Mouse (Mus musculus) liver, embryonic 14.5 days (tissue): ENCODE data around the gene Sbno2. TPM values are rescaled to one million over a fixed set of nuclear protein-coding genes. Genes with fewer than 3 reads are reported as not detected.

ENCODE experiments used
- ATAC-seq: fragments of 200-750 bp; cut with Nextera tagmentation; 2 replicates; pipeline ENCODE4 v1.8.0; 2017; ENCODE audit warnings: moderate number of reproducible peaks, mild to moderate bottlenecking, moderate library complexity; ENCODE audit not compliant: insufficient read depth
- DNase-seq, 3 experiments: peaks; one replicate each; pipeline ENCODE4 v3.0.0-alpha.2; 2012 to 2013; ENCODE audit warnings: low read depth in 3 of 3, low spot score in 3 of 3
- H3K27ac ChIP-seq: fragments of 300-500 bp; sonication (generic); 2 replicates; pipeline ENCODE4 v1.5.1; 2014; ENCODE audit warnings: moderate library complexity, mild to moderate bottlenecking, control low read depth, inconsistent platforms
- H3K27me3 ChIP-seq: fragments of 300-500 bp; sonication (generic); 2 replicates; pipeline ENCODE4 v1.6.1; 2014; ENCODE audit warnings: mild to moderate bottlenecking, low read length, moderate library complexity; ENCODE audit not compliant: control insufficient read depth, insufficient read depth
- H3K36me3 ChIP-seq: fragments of 300-500 bp; sonication (generic); replicated peaks from 2 replicates; pipeline ENCODE4 v1.6.1; 2014; ENCODE audit warnings: low read depth; ENCODE audit not compliant: control insufficient read depth, insufficient read depth
- H3K4me1 ChIP-seq, 2 experiments: fragments of 200-500 bp in 1 of 2; fragments of 300-500 bp in 1 of 2; sonication (generic) in 1 of 2; replicated peaks; 2 replicates each; pipeline ENCODE4 v1.6.1; 2012 to 2014; ENCODE audit warnings: antibody characterized with exemption in 1 of 2, inconsistent platforms in 1 of 2, low read length in 1 of 2; ENCODE audit not compliant: control insufficient read depth in 2 of 2, insufficient read depth in 2 of 2
- H3K4me2 ChIP-seq: fragments of 300-500 bp; sonication (generic); 2 replicates; pipeline ENCODE4 v1.6.1; 2014; ENCODE audit warnings: low read depth, mild to moderate bottlenecking, control low read depth, moderate library complexity
- H3K4me3 ChIP-seq, 2 experiments: fragments of 200-500 bp in 1 of 2; fragments of 300-500 bp in 1 of 2; sonication (generic) in 1 of 2; 2 replicates each; pipeline ENCODE4 v1.5.1; 2012 to 2014; ENCODE audit warnings: low read depth in 2 of 2, low read length in 2 of 2, mild to moderate bottlenecking in 2 of 2, control low read depth in 1 of 2, inconsistent platforms in 1 of 2, moderate library complexity in 1 of 2; ENCODE audit not compliant: insufficient read depth in 1 of 2
- H3K9ac ChIP-seq: fragments of 300-500 bp; sonication (generic); replicated peaks from 2 replicates; pipeline ENCODE4 v1.6.1; 2014; ENCODE audit warnings: mild to moderate bottlenecking, control low read depth, moderate library complexity
- H3K9me3 ChIP-seq: fragments of 300-500 bp; sonication (generic); 2 replicates; pipeline ENCODE4 v1.6.1; 2016; ENCODE audit warnings: low read length, mixed read lengths; ENCODE audit not compliant: control insufficient read depth
- CTCF ChIP-seq: IDR thresholded peaks from 2 replicates; pipeline ENCODE4 v1.5.1; 2016; ENCODE audit warnings: antibody characterized with exemption, low read depth, control low read depth
- EP300 ChIP-seq: IDR thresholded peaks from 2 replicates; pipeline ENCODE4 v1.6.1; 2016; ENCODE audit warnings: antibody characterized with exemption, low read depth
- WGBS: fragments of 180-500 bp; shearing (Covaris S2); extraction: QIAGEN DNeasy Blood & Tissue Kit; methylation state at CpG from one replicate; pipeline ENCODE4 v1.1.7; 2014; ENCODE audit not compliant: insufficient replicate concordance; 5-methylcytosine and 5-hydroxymethylcytosine counted together
- polyA plus RNA-seq, 2 experiments: library from polyadenylated mRNA; depleted of rRNA in 1 of 2; stranded (reverse) in 1 of 2; unstranded in 1 of 2; fragments of >200 nt; fragmentation: Nextera tagmentation in 1 of 2; extraction: Ambion mirVana in 1 of 2; gene quantifications; 2 replicates each; pipeline versions ENCODE4 v1.2.1 to v1.2.3; 2012 to 2014

The Sbno2 gene
- polyA plus RNA-seq, 2 experiments, result 6.6 to 10.0 TPM

DNA sequence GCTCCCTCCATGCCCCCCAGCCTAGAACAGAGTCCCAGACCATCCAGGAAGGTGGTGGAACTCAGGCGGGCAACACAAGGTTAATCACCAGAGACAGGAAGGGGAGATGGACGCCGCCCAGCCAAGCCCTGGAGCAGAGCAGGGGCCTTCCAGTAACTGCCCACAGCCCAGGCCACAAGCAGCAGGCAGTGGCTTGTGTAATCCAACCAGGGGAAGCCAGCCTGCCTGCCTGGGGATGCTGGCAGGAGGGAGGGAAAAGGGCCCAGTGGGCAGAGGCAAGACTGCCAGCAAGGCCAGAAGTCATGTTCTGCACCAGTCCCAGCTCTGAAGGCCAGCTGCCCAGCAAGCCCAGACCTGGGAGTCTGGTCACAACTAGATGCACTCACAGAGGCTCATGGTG is 18.5 kb downstream of the Sbno2 start:
- Histone ChIP-seq H3K4me1 (peaks cover under 1 to 2% of the 10 kb centered on the region in 2 experiments), H3K4me3 (no peak overlapping the region), H3K27ac (no peak overlapping the region), H3K9me3 (no peaks in the 10 kb centered on the region), H3K36me3 (peaks cover 15% of the 10 kb centered on the region), H3K4me2 (no peak overlapping the region), H3K27me3 (no peaks in the 10 kb centered on the region), H3K9ac (no peak overlapping the region; the same call in 1 of the 2 replicates)
- TF ChIP-seq EP300 (no peak), CTCF (no peak)
- DNase-seq (no peak), ATAC-seq (no peak)
- 34% methylated on average over 3 of the region's 3 CpGs for WGBS

- WGBS, result 82% methylated on average over 9 of the region's 9 CpGs
- Histone ChIP-seq H3K4me2 (no peak overlapping the region), H3K36me3 (peaks cover 17% of the 10 kb centered on the region), H3K4me3 (no peak overlapping the region), H3K9ac (no peak overlapping the region), H3K27ac (no peak overlapping the region), H3K9me3 (no peaks in the 10 kb centered on the region), H3K4me1 (peaks cover 16 to 21% of the 10 kb centered on the region in 2 experiments), H3K27me3 (no peaks in the 10 kb centered on the region)
- DNase-seq (no peak), ATAC-seq (no peak)
- TF ChIP-seq EP300 (no peak), CTCF (no peak)
These were observed 20.4 kb downstream of the Sbno2 start for GRCm38 (mm10) chr10:80084817-80085487.

DNA sequence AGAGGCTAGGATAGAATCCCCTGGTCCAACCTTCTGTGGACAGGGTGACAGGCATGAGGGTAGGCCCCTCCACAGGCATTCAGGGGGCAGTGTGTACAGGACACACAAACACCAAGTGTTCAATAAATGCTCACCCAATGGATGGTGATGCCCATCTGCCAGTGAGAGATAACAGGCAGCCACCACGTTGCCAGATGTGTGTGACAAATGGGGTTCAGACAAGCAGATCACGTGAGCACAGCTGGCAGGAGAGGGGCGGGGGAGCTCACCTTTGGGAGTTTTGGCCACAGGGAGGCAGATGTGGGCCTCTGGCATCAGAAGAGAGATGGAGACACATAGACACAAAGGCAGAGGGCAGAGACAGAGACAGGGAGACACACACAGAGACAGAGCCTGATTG is 24.3 kb downstream of the Sbno2 start:
- DNase-seq, result peak; percentile 90 to 92 (median 90)
- peaks cover 16 to 25% of the 10 kb centered on the region in 2 experiments for H3K4me1 ChIP-seq
- H3K27ac ChIP-seq, result peak overlapping the region; percentile 95
- H3K27me3 ChIP-seq, result no peaks in the 10 kb centered on the region
- WGBS, result 6% methylated on average over 3 of the region's 3 CpGs
- no peaks in the 10 kb centered on the region for H3K9me3 ChIP-seq
- peak; percentile 94 for TF ChIP-seq CTCF
- TF ChIP-seq EP300, result peak; percentile 88
- peak overlapping the region; percentile 85 for H3K4me2 ChIP-seq
- peak overlapping the region; percentile 42 to 49 for H3K4me3 ChIP-seq
- H3K9ac ChIP-seq, result peak overlapping the region; percentile 70
- peaks cover 29% of the 10 kb centered on the region for H3K36me3 ChIP-seq
- ATAC-seq, result peak; percentile 95

GRCm38 (mm10) chr10:80080396-80081070 is 24.8 kb downstream of the Sbno2 start:
- peak; percentile 89 for ATAC-seq
- Histone ChIP-seq H3K9ac (peak overlapping the region; percentile 70), H3K4me2 (peak overlapping the region; percentile 85), H3K27me3 (no peaks in the 10 kb centered on the region), H3K9me3 (no peaks in the 10 kb centered on the region), H3K4me1 (peaks cover 17 to 25% of the 10 kb centered on the region in 2 experiments), H3K27ac (peak overlapping the region; percentile 95), H3K36me3 (peaks cover 29% of the 10 kb centered on the region), H3K4me3 (peak overlapping the region; percentile 42 to 49)
- TF ChIP-seq EP300 (no peak), CTCF (no peak)
- 38% methylated on average over 16 of the region's 16 CpGs for WGBS
- DNase-seq, result peak; percentile 63 to 77 (median 71)

- Histone ChIP-seq H3K36me3 (peaks cover 20% of the 10 kb centered on the region), H3K4me2 (no peak overlapping the region), H3K4me3 (no peak overlapping the region), H3K9ac (no peak overlapping the region), H3K4me1 (peaks cover 18 to 25% of the 10 kb centered on the region in 2 experiments), H3K9me3 (no peaks in the 10 kb centered on the region), H3K27ac (peak overlapping the region; percentile 14), H3K27me3 (no peaks in the 10 kb centered on the region)
- TF ChIP-seq EP300 (no peak), CTCF (no peak)
- ATAC-seq (no peak), DNase-seq (no peak)
- 84% methylated on average over 1 of the region's 1 CpGs for WGBS
These were observed 27.0 kb downstream of the Sbno2 start for GRCm38 (mm10) chr10:80078366-80078765.
